Mouse (Mus musculus): ENCODE measurements around the gene Anapc2.
"Not testable (repeated sequence)": the region's sequence is repeated elsewhere in the genome, so short reads cannot be mapped to it uniquely, and the experiment has no call there.

- TF ChIP-seq GATA1, TAL1 (IDR thresholded peaks at IDR 0.05; ENCODE audit: low read length): not testable (repeated sequence)
Observed at GRCm38 (mm10) chr2:25256443-25257109, 15.7 kb upstream of the Anapc2 start.

Data from erythroblast, embryonic 14.5 days (primary cell).